Mouse (Mus musculus): Measurements from ENCODE around the gene Map3k21. TPM values are rescaled to one million over a fixed set of nuclear protein-coding genes. Genes with fewer than 3 reads are reported as not detected.

Gene Map3k21
- polyA plus RNA-seq, 1 experiment from 2014 or later = 0.28 TPM

DNA sequence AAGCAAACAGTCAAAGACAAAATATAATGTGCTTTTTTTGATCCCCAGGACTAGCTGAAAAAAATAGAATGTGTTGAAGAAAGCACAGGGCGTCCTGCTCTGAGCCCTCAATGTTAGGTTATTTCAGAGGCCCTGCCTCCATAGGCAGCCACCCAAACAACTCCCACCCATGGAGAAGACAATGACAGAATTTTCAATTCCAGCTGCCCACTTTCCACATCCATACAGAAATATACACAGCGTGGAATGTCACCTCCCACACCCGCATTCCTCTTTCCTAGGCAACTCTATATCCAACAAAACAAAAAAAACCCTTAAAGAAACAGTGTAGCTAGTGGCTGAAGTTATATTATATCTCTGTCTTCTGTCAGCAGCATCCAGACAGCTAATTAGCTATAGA is 61.1 kb downstream of the Map3k21 start:
- Histone ChIP-seq H3K4me2 (no peak overlapping the region), H3K9ac (no peak overlapping the region)
- 50% methylated on average over 3 of the region's 3 CpGs for WGBS

DNA sequence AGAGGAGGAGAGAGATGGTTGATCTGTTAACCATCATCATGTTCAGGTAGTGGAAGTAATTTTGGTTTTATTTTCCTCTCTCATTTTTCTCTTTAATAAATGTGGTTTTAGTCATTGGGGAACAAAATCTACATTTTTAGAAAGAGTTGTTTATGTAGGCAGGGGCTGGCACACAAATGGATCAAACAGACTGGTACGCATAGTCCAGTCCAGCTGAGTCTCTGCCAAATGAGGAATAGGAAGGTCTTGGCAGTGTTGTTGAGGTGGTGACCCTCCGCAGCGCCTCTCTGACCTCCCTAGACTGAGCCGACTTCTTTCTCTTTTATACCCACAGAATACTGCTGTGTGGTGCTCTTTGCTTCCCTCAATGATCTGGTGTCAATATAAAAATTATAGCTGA is 65.7 kb downstream of the Map3k21 start:
- no peaks in the 10 kb centered on the region for H3K9me3 ChIP-seq
- no peak for ATAC-seq (ENCODE audit: extremely low read depth, insufficient number of reproducible peaks, low FRiP score, low TSS enrichment)
- peaks cover 3% of the 10 kb centered on the region; the same call in 1 of the 2 replicates for H3K27me3 ChIP-seq (replicated peaks)
- H3K4me1 ChIP-seq = no peaks in the 10 kb centered on the region
- 74% methylated on average over 4 of the region's 4 CpGs for WGBS
- H3K36me3 ChIP-seq = no peaks in the 10 kb centered on the region
- H3K4me3 ChIP-seq = no peak overlapping the region
- no peak overlapping the region for H3K27ac ChIP-seq (replicated peaks)
- H3K4me2 ChIP-seq = no peak overlapping the region
- H3K9ac ChIP-seq = no peak overlapping the region

More for the DNA sequence above, 61.1 kb downstream of the Map3k21 start:
- Histone ChIP-seq H3K9me3 (no peaks in the 10 kb centered on the region), H3K36me3 (no peaks in the 10 kb centered on the region), H3K27ac (replicated peaks) (no peak overlapping the region), H3K27me3 (replicated peaks) (peaks cover 3% of the 10 kb centered on the region; the same call in 1 of the 2 replicates), H3K4me1 (no peaks in the 10 kb centered on the region), H3K4me3 (no peak overlapping the region)
- no peak for ATAC-seq (ENCODE audit: extremely low read depth, insufficient number of reproducible peaks, low FRiP score, low TSS enrichment)

DNA sequence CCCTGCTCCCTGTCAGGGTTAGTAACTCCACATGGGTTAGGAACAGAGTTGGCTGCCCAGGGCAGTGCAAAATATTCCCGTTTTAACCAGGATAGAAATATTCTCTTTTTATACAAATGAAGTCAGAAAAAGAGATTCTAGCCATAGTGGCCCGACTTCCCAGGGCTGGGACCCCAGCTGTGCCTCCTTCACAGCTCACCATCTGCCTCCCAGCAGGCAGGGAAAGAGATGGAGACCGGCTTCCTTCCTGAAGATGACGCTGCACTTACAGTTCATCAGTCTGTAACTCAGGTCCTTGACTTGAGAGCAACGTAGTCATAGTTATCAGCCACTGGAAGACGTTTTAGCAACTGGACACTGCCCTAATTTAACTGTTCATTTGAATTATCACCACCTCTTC is 70.6 kb downstream of the Map3k21 start:
- no peaks in the 10 kb centered on the region; the same call in 1 of the 2 replicates for H3K27me3 ChIP-seq (replicated peaks)
- no peak overlapping the region for H3K9ac ChIP-seq
- H3K4me2 ChIP-seq = no peak overlapping the region
- H3K36me3 ChIP-seq = no peaks in the 10 kb centered on the region
- no peaks in the 10 kb centered on the region for H3K4me1 ChIP-seq
- no peaks in the 10 kb centered on the region for H3K9me3 ChIP-seq
- no peak for ATAC-seq (ENCODE audit: extremely low read depth, insufficient number of reproducible peaks, low FRiP score, low TSS enrichment)
- WGBS = 10% methylated on average over 6 of the region's 6 CpGs
- no peak overlapping the region for H3K4me3 ChIP-seq
- H3K27ac ChIP-seq (replicated peaks) = no peak overlapping the region

DNA sequence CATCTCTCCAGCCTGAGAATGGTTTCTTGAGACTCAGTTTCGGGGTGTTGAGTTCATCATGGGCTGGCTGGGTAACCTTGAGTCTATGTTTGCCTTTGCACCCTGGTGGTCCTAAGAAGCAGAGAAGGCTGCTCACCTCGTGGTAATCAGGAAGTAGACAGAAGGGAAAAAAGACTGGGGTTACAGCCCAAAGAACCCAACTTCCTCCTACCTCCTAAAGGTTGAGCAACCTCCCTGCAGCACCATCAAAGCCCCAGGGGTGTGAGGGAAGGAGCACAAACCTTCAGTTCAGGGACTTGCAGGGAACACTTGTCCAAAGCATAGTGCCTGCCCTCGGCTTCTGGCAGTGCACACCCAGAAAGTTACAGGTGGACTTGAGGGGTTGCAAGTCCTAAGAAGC is 73.3 kb downstream of the Map3k21 start:
- Histone ChIP-seq H3K4me2 (no peak overlapping the region), H3K27me3 (replicated peaks) (peaks cover 9% of the 10 kb centered on the region), H3K27ac (replicated peaks) (no peak overlapping the region), H3K9ac (no peak overlapping the region), H3K4me3 (no peak overlapping the region), H3K4me1 (no peaks in the 10 kb centered on the region), H3K9me3 (no peaks in the 10 kb centered on the region), H3K36me3 (no peaks in the 10 kb centered on the region)
- no peak for ATAC-seq (ENCODE audit: extremely low read depth, insufficient number of reproducible peaks, low FRiP score, low TSS enrichment)
- 44% methylated on average over 3 of the region's 3 CpGs for WGBS

DNA sequence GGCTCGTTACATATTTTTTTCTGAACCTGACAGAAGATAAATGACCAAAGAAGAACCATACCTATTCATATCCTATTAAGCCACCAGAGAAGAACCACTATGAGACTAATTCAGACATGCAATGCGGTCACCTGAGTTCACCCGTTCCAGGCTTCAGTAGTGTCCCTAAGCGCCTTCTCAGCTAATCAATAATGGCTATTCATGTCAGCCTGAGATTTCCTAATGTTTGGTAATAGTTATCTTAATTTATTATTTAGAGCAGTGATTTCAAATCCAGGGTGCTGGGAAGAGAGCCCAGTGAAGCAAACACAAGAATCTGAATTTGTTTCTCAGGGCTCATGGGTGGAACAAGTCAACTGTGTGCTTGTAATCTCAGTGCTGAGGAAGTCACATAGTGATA is 73.9 kb downstream of the Map3k21 start:
- ATAC-seq (ENCODE audit: extremely low read depth, insufficient number of reproducible peaks, low FRiP score, low TSS enrichment) = no peak
- Histone ChIP-seq H3K36me3 (no peaks in the 10 kb centered on the region), H3K27me3 (replicated peaks) (peaks cover 11% of the 10 kb centered on the region), H3K9ac (no peak overlapping the region), H3K4me3 (no peak overlapping the region), H3K9me3 (no peaks in the 10 kb centered on the region), H3K4me2 (no peak overlapping the region), H3K27ac (replicated peaks) (no peak overlapping the region), H3K4me1 (no peaks in the 10 kb centered on the region)
- 82% methylated on average over 4 of the region's 4 CpGs for WGBS

DNA sequence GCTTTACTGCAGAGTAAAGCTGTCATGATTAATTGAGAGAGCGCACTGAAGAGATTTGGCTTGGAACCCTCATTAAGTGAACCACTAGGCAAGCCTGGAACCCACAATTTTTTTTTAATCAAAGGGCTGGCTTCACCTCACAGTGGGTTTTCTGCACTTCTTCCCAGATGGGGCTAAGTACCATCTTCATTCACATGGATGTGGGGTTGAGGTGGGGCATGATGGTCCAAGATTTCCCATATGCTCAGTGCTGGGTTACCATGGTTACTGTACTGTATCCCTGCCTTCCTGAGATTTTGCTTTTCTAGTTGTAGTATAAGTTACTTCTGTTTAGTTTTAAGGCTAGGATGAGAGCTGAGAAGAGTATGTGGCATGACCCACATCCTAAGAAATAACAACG is 75.1 kb downstream of the Map3k21 start:
- no peaks in the 10 kb centered on the region for H3K9me3 ChIP-seq
- H3K27me3 ChIP-seq (replicated peaks) = peaks cover 22% of the 10 kb centered on the region
- WGBS = 85% methylated on average over 2 of the region's 2 CpGs
- no peaks in the 10 kb centered on the region for H3K36me3 ChIP-seq
- ATAC-seq (ENCODE audit: extremely low read depth, insufficient number of reproducible peaks, low FRiP score, low TSS enrichment) = no peak
- no peak overlapping the region for H3K4me3 ChIP-seq
- no peak overlapping the region for H3K4me2 ChIP-seq
- no peak overlapping the region for H3K27ac ChIP-seq (replicated peaks)
- H3K9ac ChIP-seq = no peak overlapping the region
- H3K4me1 ChIP-seq = no peaks in the 10 kb centered on the region

DNA sequence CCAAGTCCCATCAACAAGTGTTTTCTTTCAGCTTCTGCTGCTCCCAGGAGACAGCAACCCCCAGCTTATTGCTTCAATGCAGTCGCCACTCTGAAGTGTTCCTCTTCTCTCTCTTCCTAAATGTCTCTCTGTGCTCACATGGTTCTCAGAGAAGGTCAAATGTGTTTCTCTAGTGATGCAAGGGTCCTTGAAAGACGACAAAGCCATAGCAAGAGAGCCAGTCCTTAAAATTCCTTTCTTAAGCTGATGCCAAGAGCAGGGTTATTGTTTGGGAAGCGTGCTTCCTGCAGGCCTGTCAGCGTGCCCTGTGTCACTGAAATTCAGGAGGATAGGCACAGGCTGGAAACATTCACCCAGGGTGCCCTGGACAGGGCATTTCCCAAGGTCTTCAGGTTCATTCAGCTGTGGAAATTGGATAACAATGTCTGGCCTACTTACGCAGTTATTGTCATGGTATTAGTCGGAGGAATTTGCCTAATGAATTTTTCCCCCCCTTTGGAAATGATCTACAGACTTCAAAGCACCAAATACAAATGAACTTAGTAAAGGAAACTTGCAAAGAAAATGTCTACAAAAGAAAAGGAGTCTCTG is 76.8 kb downstream of the Map3k21 start:
- Histone ChIP-seq H3K27ac (replicated peaks) (no peak overlapping the region), H3K4me3 (no peak overlapping the region), H3K36me3 (no peaks in the 10 kb centered on the region), H3K9ac (no peak overlapping the region), H3K27me3 (replicated peaks) (peaks cover 35% of the 10 kb centered on the region), H3K4me1 (no peaks in the 10 kb centered on the region), H3K9me3 (no peaks in the 10 kb centered on the region), H3K4me2 (no peak overlapping the region)
- no peak for ATAC-seq (ENCODE audit: extremely low read depth, insufficient number of reproducible peaks, low FRiP score, low TSS enrichment)
- 55% methylated on average over 6 of the region's 6 CpGs for WGBS

DNA sequence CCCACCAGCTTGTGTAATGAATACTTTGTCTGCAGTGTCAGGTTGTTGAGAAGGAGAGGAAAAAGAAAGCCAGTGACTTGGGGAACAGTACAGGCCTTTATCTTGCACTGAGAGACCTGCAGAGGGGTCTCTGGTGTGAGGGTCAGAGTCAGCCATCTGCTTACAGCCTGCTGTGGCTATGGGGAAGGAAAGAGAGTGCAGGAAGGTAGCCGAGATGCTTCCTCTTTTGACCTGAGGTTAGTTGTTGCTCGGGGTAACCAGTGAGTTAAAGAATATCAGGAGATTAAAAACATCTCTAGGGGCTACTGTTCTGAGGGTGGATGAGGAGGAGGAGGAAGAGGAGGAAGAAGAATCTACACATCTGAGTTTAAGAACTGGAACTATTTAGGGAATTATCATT is 77.7 kb downstream of the Map3k21 start:
- 47% methylated on average over 2 of the region's 2 CpGs for WGBS
- H3K9me3 ChIP-seq = no peaks in the 10 kb centered on the region
- H3K27ac ChIP-seq (replicated peaks) = no peak overlapping the region
- no peaks in the 10 kb centered on the region for H3K36me3 ChIP-seq
- H3K4me2 ChIP-seq = no peak overlapping the region
- no peaks in the 10 kb centered on the region for H3K4me1 ChIP-seq
- H3K4me3 ChIP-seq = no peak overlapping the region
- no peak for ATAC-seq (ENCODE audit: extremely low read depth, insufficient number of reproducible peaks, low FRiP score, low TSS enrichment)
- H3K27me3 ChIP-seq (replicated peaks) = peaks cover 44% of the 10 kb centered on the region
- no peak overlapping the region for H3K9ac ChIP-seq

DNA sequence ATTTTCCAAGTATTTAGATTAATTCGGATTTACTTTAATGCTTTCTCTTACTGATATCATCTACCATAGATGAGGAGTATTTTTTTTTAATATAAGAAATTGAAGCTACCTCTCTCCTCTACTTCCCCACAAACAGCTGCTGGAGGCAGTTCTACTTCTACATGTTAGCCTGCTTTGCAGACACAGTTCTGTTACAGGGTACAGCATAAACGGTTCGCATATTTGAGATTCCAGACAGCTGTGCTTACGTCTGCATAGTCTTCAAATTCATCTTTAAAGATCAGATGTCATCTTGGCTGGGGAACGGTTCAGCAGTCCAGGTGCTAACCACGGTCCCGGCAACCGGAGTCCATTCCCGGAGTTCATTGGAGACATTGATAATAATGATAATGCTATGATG is 83.4 kb downstream of the Map3k21 start:
- peaks cover 91% of the 10 kb centered on the region for H3K27me3 ChIP-seq (replicated peaks)
- H3K4me2 ChIP-seq = no peak overlapping the region
- peaks cover 14% of the 10 kb centered on the region for H3K4me1 ChIP-seq
- no peak for ATAC-seq (ENCODE audit: extremely low read depth, insufficient number of reproducible peaks, low FRiP score, low TSS enrichment)
- 51% methylated on average over 9 of the region's 9 CpGs for WGBS
- no peak overlapping the region for H3K4me3 ChIP-seq
- no peak overlapping the region for H3K27ac ChIP-seq (replicated peaks)
- H3K9ac ChIP-seq = no peak overlapping the region
- H3K9me3 ChIP-seq = no peaks in the 10 kb centered on the region
- no peaks in the 10 kb centered on the region for H3K36me3 ChIP-seq

DNA sequence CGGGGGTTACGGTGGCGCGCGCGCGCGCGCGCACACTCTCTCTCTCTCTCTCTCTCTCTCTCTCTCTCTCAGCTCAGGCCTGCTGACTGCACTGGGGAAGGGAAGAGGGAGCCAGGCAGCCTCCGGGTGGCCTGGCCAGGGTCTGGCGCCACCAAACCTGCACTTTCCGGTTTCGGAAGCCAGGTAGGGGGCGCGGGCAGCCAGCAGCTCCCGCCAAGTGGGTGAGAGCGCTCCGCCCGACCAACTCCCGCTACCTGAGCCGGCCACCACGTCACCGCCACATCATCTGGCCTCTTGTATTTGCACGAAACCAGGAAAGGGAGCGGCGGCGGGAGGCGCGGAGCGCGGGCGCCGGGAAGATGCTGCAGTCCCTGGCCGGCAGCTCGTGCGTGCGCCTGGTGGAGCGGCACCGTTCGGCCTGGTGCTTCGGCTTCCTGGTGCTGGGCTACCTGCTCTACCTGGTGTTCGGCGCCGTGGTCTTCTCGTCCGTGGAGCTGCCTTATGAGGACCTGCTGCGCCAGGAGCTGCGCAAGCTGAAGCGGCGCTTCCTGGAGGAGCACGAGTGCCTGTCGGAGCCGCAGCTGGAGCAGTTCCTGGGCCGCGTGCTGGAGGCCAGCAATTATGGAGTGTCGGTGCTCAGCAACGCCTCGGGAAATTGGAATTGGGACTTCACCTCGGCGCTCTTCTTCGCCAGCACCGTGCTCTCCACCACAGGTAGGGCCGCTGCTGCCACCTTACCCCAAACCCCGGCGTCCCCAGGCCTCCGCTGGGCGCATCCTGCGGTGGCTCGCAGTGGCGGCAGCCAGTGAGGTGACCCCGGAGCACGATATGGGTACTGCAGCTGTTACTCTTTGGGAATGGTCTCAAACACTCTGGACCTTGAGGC is 85.1 kb downstream of the Map3k21 start, which contains the start of gene Kcnk1:
Gene Kcnk1, plus strand, starts transcription at position 70 of the 886 bp plus-strand sequence.
- Histone ChIP-seq H3K4me2 (peak within 1 kb of the TSS; percentile 93), H3K36me3 (no peaks in the 10 kb centered on the region), H3K9me3 (no peaks in the 10 kb centered on the region), H3K4me3 (peak within 1 kb of the TSS; percentile 64), H3K9ac (peak within 1 kb of the TSS; percentile 75), H3K27me3 (replicated peaks) (peaks cover 80% of the 10 kb centered on the region), H3K27ac (replicated peaks) (no peak within 1 kb of the TSS), H3K4me1 (peaks cover 14% of the 10 kb centered on the region)
- ATAC-seq (ENCODE audit: extremely low read depth, insufficient number of reproducible peaks, low FRiP score, low TSS enrichment) = no peak
- WGBS = under 1% methylated on average over 73 of the region's 73 CpGs

DNA sequence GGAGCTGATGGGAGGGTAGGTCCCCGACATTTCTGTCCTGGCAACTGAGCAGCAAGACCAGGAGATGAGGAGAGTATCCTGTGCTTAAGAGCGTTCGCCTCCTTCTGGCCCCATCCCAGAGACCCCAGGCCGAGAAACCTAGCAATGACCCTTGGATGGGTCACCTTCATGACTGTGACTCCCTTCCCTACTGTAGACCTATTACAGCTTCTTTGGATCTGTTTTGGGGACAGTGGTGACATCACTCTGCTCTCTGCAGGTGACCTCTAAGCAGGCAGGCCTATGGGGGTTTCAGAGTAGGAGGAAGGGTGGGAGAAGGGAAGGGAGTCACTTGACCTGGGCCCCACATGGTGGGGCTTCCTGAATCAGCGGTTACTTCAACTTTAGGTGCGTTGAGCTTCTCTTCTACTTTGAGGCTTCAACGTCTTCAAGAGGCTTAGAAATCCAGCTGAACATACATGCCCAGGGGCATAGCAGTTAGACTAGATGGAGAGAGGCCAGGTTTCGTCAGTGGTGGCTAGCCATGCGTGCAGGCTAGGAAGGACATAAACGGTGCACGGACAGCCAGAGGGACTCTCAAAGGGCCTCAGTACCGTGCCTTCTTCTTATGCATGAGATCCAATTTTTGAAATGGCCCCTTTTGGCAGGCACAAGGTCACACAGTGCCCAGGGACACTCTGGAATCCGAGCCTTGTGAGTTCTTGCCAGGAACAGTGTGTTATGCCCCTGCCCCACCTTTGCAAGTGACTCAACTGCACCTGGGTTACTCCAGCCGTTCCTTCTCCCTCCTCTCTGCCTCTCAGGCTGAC is 86.0 kb downstream of the Map3k21 start:
- peak overlapping the region; percentile 64 for H3K4me3 ChIP-seq
- WGBS = 31% methylated on average over 14 of the region's 14 CpGs
- H3K4me1 ChIP-seq = peaks cover 14% of the 10 kb centered on the region
- H3K9ac ChIP-seq = peak overlapping the region; percentile 75; the same call in 1 of the 2 replicates
- H3K9me3 ChIP-seq = no peaks in the 10 kb centered on the region
- peak overlapping the region; percentile 93 for H3K4me2 ChIP-seq
- H3K27ac ChIP-seq (replicated peaks) = no peak overlapping the region
- peaks cover 75% of the 10 kb centered on the region for H3K27me3 ChIP-seq (replicated peaks)
- H3K36me3 ChIP-seq = no peaks in the 10 kb centered on the region
- ATAC-seq (ENCODE audit: extremely low read depth, insufficient number of reproducible peaks, low FRiP score, low TSS enrichment) = no peak
